In the genomic region with DNA sequence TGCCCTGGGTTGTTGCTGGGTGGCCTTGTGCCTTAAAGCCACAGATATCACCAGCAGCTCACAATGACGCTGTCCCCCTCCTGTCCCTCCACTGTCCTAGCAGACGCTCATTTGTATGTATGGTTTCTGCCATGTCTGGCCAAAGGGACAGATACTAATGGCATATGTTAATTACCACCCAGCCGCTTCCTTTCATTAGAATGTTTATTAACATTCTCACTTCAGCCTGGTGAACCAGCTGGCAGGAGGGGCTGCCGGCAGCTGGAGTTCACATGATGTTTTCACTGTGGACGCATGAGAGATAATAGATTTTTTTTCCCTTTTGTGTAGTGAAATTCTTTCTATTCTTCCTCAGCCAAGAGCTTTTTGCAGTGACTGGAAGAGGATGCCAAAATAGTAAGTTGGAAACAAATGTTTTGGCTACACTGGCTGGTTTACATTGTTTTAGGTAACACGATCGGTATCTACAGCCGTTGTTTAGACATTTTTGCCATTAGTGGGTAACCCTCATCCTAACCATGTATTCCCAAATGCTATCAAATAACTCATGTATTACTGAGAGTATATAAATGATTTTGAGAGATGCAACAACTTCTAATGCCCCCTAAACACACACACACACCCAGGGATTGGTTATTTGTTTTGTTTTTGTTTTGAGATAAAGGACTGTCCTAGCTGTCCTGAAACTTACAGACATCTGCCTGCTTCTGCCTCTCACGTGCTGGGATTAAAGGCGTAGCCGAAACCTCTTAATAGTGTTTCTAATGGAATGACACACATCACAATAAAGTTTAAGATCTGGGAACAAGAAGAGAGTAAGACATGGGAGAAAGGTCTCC, we compare ENCODE assay signal across 16 mouse cellular contexts.
DNase-seq lines count a peak whose midpoint lies in the region; ATAC-seq lines count a peak whose summit lies in the region.
"Had no signal": no experiment of that assay in that cellular context is flagged by ENCODE, and none has a peak within 500 bp of the region (broad histone marks: within the 10 kb centered on the region; RNA-seq: fewer than 3 reads in every experiment).

No protein-coding gene starts in this region.

- ATAC-seq in lung, embryonic 15.5 days (ENCODE audit: borderline replicate concordance, extremely low read depth, low FRiP score, low TSS enrichment): no peak
- peak; percentile 69 for ATAC-seq in forebrain, embryonic 15.5 days (replicated peaks)
- ATAC-seq in neural tube, embryonic 14.5 days (ENCODE audit: low read depth): peak; percentile 91
- ATAC-seq: liver, embryonic 12.5 days had no signal

- H3K4me1 ChIP-seq in lung, embryonic 15.5 days: no peaks in the 10 kb centered on the region
- peaks cover 10% of the 10 kb centered on the region for H3K4me1 ChIP-seq in forebrain, embryonic 15.5 days
- H3K4me1 ChIP-seq in neural tube, embryonic 14.5 days (ENCODE audit: control insufficient read depth, insufficient read depth, low read length): no peaks in the 10 kb centered on the region
- H3K4me1 ChIP-seq: liver, embryonic 12.5 days; megakaryocyte, embryonic 14.5 days had no signal

- H3K27ac ChIP-seq in lung, embryonic 15.5 days: no peak overlapping the region
- no peak overlapping the region for H3K27ac ChIP-seq in forebrain, embryonic 15.5 days (replicated peaks)
- H3K27ac ChIP-seq in neural tube, embryonic 14.5 days (ENCODE audit: low read depth, low read length): no peak overlapping the region
- H3K27ac ChIP-seq: heart, embryonic 13.5 days; left cerebral cortex, adult 2 months; liver, embryonic 12.5 days had no signal

- no peaks in the 10 kb centered on the region for H3K27me3 ChIP-seq in lung, embryonic 15.5 days
- no peaks in the 10 kb centered on the region for H3K27me3 ChIP-seq in forebrain, embryonic 15.5 days
- H3K27me3 ChIP-seq in neural tube, embryonic 14.5 days (ENCODE audit: control insufficient read depth, insufficient read depth, low read length): no peaks in the 10 kb centered on the region
- H3K27me3 ChIP-seq: CH12.LX; heart, embryonic 13.5 days; liver, embryonic 12.5 days; megakaryocyte, embryonic 14.5 days had no signal

- H3K9me3 ChIP-seq in lung, embryonic 15.5 days: no peaks in the 10 kb centered on the region
- no peaks in the 10 kb centered on the region for H3K9me3 ChIP-seq in forebrain, embryonic 15.5 days
- no peaks in the 10 kb centered on the region for H3K9me3 ChIP-seq in neural tube, embryonic 14.5 days (ENCODE audit: control insufficient read depth, low read length)
- H3K9me3 ChIP-seq: heart, embryonic 13.5 days; liver, embryonic 12.5 days had no signal

- no peak overlapping the region for H3K9ac ChIP-seq in lung, embryonic 15.5 days
- no peak overlapping the region for H3K9ac ChIP-seq in forebrain, embryonic 15.5 days (replicated peaks)
- H3K9ac ChIP-seq in neural tube, embryonic 14.5 days (replicated peaks; ENCODE audit: low read depth, low read length): no peak overlapping the region
- H3K9ac ChIP-seq: heart, embryonic 13.5 days; liver, embryonic 12.5 days had no signal

- H3K4me2 ChIP-seq in lung, embryonic 15.5 days: 0 out of 2 replicates have a peak overlapping the region, but pooled peaks have one; percentile 5
- H3K4me2 ChIP-seq in forebrain, embryonic 15.5 days (replicated peaks): 0 out of 2 replicates have a peak overlapping the region, but pooled peaks have one; percentile 2
- H3K4me2 ChIP-seq in neural tube, embryonic 14.5 days (ENCODE audit: low read depth, low read length): no peak overlapping the region
- H3K4me2 ChIP-seq: heart, embryonic 13.5 days; liver, embryonic 12.5 days had no signal

- no peaks in the 10 kb centered on the region for H3K36me3 ChIP-seq in lung, embryonic 15.5 days
- no peaks in the 10 kb centered on the region for H3K36me3 ChIP-seq in forebrain, embryonic 15.5 days
- H3K36me3 ChIP-seq in neural tube, embryonic 14.5 days (ENCODE audit: control insufficient read depth, insufficient read depth, low read length): no peaks in the 10 kb centered on the region
- H3K36me3 ChIP-seq: heart, embryonic 13.5 days; liver, embryonic 12.5 days had no signal

- no peak for DNase-seq in lung, postnatal 10 days
- peak; percentile 62 for DNase-seq in mesoderm, embryonic 11.5 days (ENCODE audit: low read depth, low spot score)
- DNase-seq in adrenal gland, adult 2 months: no peak
- DNase-seq in adrenal gland, postnatal 36 days: no peak
- DNase-seq in testis, postnatal 14 days (ENCODE audit: low spot score): no peak
- DNase-seq: cerebellum, adult 18-20 months; kidney, postnatal 14 days; thymus, adult 2 months had no signal

- H3K4me3 ChIP-seq in lung, embryonic 15.5 days: no peak overlapping the region
- no peak overlapping the region for H3K4me3 ChIP-seq in forebrain, embryonic 15.5 days
- no peak overlapping the region for H3K4me3 ChIP-seq in neural tube, embryonic 14.5 days (ENCODE audit: low read depth, low read length)
- H3K4me3 ChIP-seq: heart, embryonic 13.5 days; left cerebral cortex, adult 2 months; liver, embryonic 12.5 days; megakaryocyte, embryonic 14.5 days had no signal

- WGBS in lung, embryonic 15.5 days: 39% methylated on average over 11 of the region's 11 CpGs
- WGBS in forebrain, embryonic 15.5 days: 20% methylated on average over 11 of the region's 11 CpGs
- WGBS in neural tube, embryonic 14.5 days: 18% methylated on average over 11 of the region's 11 CpGs
